Mouse (Mus musculus) forelimb bud, embryonic 11.5 days (tissue): ENCODE results near the gene Vmn2r67.
"Not testable (repeated sequence)": the region's sequence is repeated elsewhere in the genome, so short reads cannot be mapped to it uniquely, and the experiment has no call there.

Source experiments
- DNase-seq: peaks from one replicate; pipeline ENCODE4 v3.0.0-alpha.2; 2012; ENCODE audit warnings: low read depth, low spot score

The Vmn2r67 gene

GRCm38 (mm10) chr7:85155898-85156297 is at the start of gene Vmn2r67:
Vmn2r67 (minus strand) TSS chr7:85155998.
- no peak for DNase-seq

- not testable (repeated sequence) for DNase-seq
Measured at GRCm38 (mm10) chr7:85104531-85104930, 51.3 kb downstream of the Vmn2r67 start.
